34 mouse cellular contexts compared by ENCODE assay signal in genomic region chr3:149410518-149410917, GRCm38 (mm10).
"Had no signal": no experiment of that assay in that cellular context is flagged by ENCODE, and none has a peak within 500 bp of the region (broad histone marks: within the 10 kb centered on the region; RNA-seq: fewer than 3 reads in every experiment).

No protein-coding gene starts in this region.

- ATAC-seq: hindbrain, embryonic 16.5 days; inflammation-experienced regulatory T-cells, adult 6 months; intestine, embryonic 15.5 days; intestine, embryonic 16.5 days; intestine, postnatal 0 days had no signal

- H3K9me3 ChIP-seq: heart, embryonic 12.5 days; heart, embryonic 13.5 days; heart, embryonic 15.5 days; hindbrain, embryonic 10.5 days; hindbrain, embryonic 12.5 days; hindbrain, embryonic 13.5 days; hindbrain, embryonic 15.5 days; intestine, embryonic 15.5 days; kidney, embryonic 15.5 days had no signal

- H3K9ac ChIP-seq: heart, embryonic 12.5 days; heart, embryonic 13.5 days; heart, embryonic 15.5 days; hindbrain, embryonic 12.5 days; hindbrain, embryonic 13.5 days; hindbrain, embryonic 14.5 days; hindbrain, embryonic 15.5 days; intestine, embryonic 15.5 days; kidney, embryonic 15.5 days had no signal

- H3K4me3 ChIP-seq: heart, embryonic 12.5 days; heart, embryonic 13.5 days; heart, embryonic 15.5 days; hindbrain, embryonic 10.5 days; hindbrain, embryonic 12.5 days; hindbrain, embryonic 13.5 days; hindbrain, embryonic 15.5 days; intestine, embryonic 15.5 days; kidney, embryonic 15.5 days; layer of hippocampus, adult 2 months; left cerebral cortex, adult 2 months had no signal

- DNase-seq: heart, postnatal 10 days; heart, postnatal 14 days; heart, postnatal 36 days; heart, postnatal 4 days; kidney, adult 11 months; kidney, adult 18-20 months; kidney, adult 2 months; kidney, adult 8-10 months; kidney, adult 9 months; kidney, postnatal 10 days; kidney, postnatal 14 days; kidney, postnatal 25 days; kidney, postnatal 36 days; kidney, postnatal 4 days; layer of hippocampus, adult 9-11 months; layer of hippocampus, postnatal 36 days had no signal

- H3K36me3 ChIP-seq: heart, embryonic 12.5 days; heart, embryonic 13.5 days; heart, embryonic 15.5 days; hindbrain, embryonic 10.5 days; hindbrain, embryonic 12.5 days; hindbrain, embryonic 13.5 days; hindbrain, embryonic 15.5 days; intestine, embryonic 15.5 days; kidney, embryonic 15.5 days had no signal

- H3K4me1 ChIP-seq: heart, embryonic 15.5 days; hindbrain, embryonic 12.5 days; hindbrain, embryonic 15.5 days; intestine, embryonic 15.5 days; kidney, embryonic 15.5 days had no signal

- H3K4me2 ChIP-seq: heart, embryonic 11.5 days; heart, embryonic 12.5 days; heart, embryonic 13.5 days; heart, embryonic 15.5 days; hindbrain, embryonic 12.5 days; hindbrain, embryonic 13.5 days; hindbrain, embryonic 14.5 days; hindbrain, embryonic 15.5 days; intestine, embryonic 15.5 days; kidney, embryonic 15.5 days had no signal

- H3K27ac ChIP-seq: heart, embryonic 13.5 days; heart, embryonic 15.5 days; hindbrain, embryonic 10.5 days; hindbrain, embryonic 12.5 days; hindbrain, embryonic 13.5 days; hindbrain, embryonic 14.5 days; hindbrain, embryonic 15.5 days; intestine, embryonic 15.5 days; kidney, embryonic 15.5 days; kidney, postnatal 0 days; layer of hippocampus, adult 2 months; left cerebral cortex, adult 2 months had no signal

- H3K27me3 ChIP-seq: heart, embryonic 12.5 days; heart, embryonic 13.5 days; heart, embryonic 15.5 days; hindbrain, embryonic 12.5 days; hindbrain, embryonic 13.5 days; hindbrain, embryonic 15.5 days; intestine, embryonic 15.5 days; kidney, embryonic 15.5 days had no signal
